In genomic region chr15:81098689-81099088, GRCm38 (mm10) we compare ENCODE assay signal across 28 mouse cellular contexts.
"Had no signal": no experiment of that assay in that cellular context is flagged by ENCODE, and none has a peak within 500 bp of the region (broad histone marks: within the 10 kb centered on the region; RNA-seq: fewer than 3 reads in every experiment).

No protein-coding gene starts in this region.

- H3K27ac ChIP-seq: limb, embryonic 10.5 days; limb, embryonic 12.5 days; limb, embryonic 13.5 days; limb, embryonic 15.5 days; liver, embryonic 12.5 days; liver, embryonic 13.5 days; liver, embryonic 14.5 days; liver, embryonic 15.5 days; lung, embryonic 15.5 days; macrophage; midbrain, embryonic 10.5 days; midbrain, embryonic 12.5 days; midbrain, embryonic 13.5 days; midbrain, embryonic 15.5 days; neural tube, embryonic 12.5 days had no signal

- H3K4me3 ChIP-seq: limb, embryonic 10.5 days; limb, embryonic 12.5 days; limb, embryonic 13.5 days; limb, embryonic 15.5 days; liver, embryonic 12.5 days; liver, embryonic 13.5 days; liver, embryonic 15.5 days; lung, embryonic 15.5 days; megakaryocyte, embryonic 14.5 days; midbrain, embryonic 10.5 days; midbrain, embryonic 12.5 days; midbrain, embryonic 13.5 days; midbrain, embryonic 15.5 days; myocyte; neural tube, embryonic 12.5 days had no signal

- H3K27me3 ChIP-seq: limb, embryonic 12.5 days; limb, embryonic 13.5 days; limb, embryonic 15.5 days; liver, embryonic 12.5 days; liver, embryonic 13.5 days; liver, embryonic 15.5 days; lung, embryonic 15.5 days; megakaryocyte, embryonic 14.5 days; midbrain, embryonic 12.5 days; midbrain, embryonic 13.5 days; midbrain, embryonic 15.5 days; neural tube, embryonic 12.5 days had no signal

- H3K9ac ChIP-seq: limb, embryonic 12.5 days; limb, embryonic 13.5 days; limb, embryonic 15.5 days; liver, embryonic 12.5 days; liver, embryonic 13.5 days; liver, embryonic 14.5 days; liver, embryonic 15.5 days; liver, postnatal 0 days; lung, embryonic 14.5 days; lung, embryonic 15.5 days; midbrain, embryonic 12.5 days; midbrain, embryonic 13.5 days; midbrain, embryonic 15.5 days; neural tube, embryonic 12.5 days had no signal

- H3K9me3 ChIP-seq: limb, embryonic 10.5 days; limb, embryonic 12.5 days; limb, embryonic 13.5 days; limb, embryonic 15.5 days; liver, embryonic 12.5 days; liver, embryonic 13.5 days; liver, embryonic 15.5 days; lung, embryonic 15.5 days; megakaryocyte, embryonic 14.5 days; midbrain, embryonic 10.5 days; midbrain, embryonic 12.5 days; midbrain, embryonic 13.5 days; midbrain, embryonic 15.5 days; neural tube, embryonic 12.5 days had no signal

- DNase-seq: left cerebral cortex, postnatal 4 days; liver; liver, embryonic 13.5 days; liver, postnatal 0 days; lung, adult 18-20 months; lung, adult 2 months; lung, embryonic 14.5 days; lung, postnatal 10 days; lung, postnatal 14 days; lung, postnatal 36 days; lung, postnatal 4 days; midbrain, embryonic 14.5 days had no signal

- H3K36me3 ChIP-seq: limb, embryonic 10.5 days; limb, embryonic 12.5 days; limb, embryonic 13.5 days; limb, embryonic 15.5 days; liver, embryonic 12.5 days; liver, embryonic 13.5 days; liver, embryonic 15.5 days; lung, embryonic 15.5 days; midbrain, embryonic 10.5 days; midbrain, embryonic 12.5 days; midbrain, embryonic 13.5 days; midbrain, embryonic 15.5 days; neural tube, embryonic 12.5 days had no signal
